Mouse (Mus musculus): Measurements from ENCODE around the gene Dph2. TPM values are rescaled to one million over a fixed set of nuclear protein-coding genes. Genes with fewer than 3 reads are reported as not detected.

Gene Dph2
- polyA plus RNA-seq, 1 experiment from 2014 or later, result 21.8 TPM

GRCm38 (mm10) chr4:117871787-117872186 lies 20.0 kb downstream of the Dph2 start:
- no peaks in the 10 kb centered on the region for H3K27me3 ChIP-seq (replicated peaks)
- ATAC-seq (ENCODE audit: low FRiP score), result no peak; the same call in 1 of the 2 replicates
- no peak overlapping the region for H3K27ac ChIP-seq (replicated peaks)
- H3K9ac ChIP-seq (replicated peaks), result no peak overlapping the region
- peaks cover 21% of the 10 kb centered on the region for H3K4me1 ChIP-seq
- H3K36me3 ChIP-seq, result peaks cover 36% of the 10 kb centered on the region
- H3K4me3 ChIP-seq (replicated peaks), result no peak overlapping the region
- no peak overlapping the region for H3K4me2 ChIP-seq
- no peaks in the 10 kb centered on the region for H3K9me3 ChIP-seq (replicated peaks)
- WGBS, result 75% methylated on average over 7 of the region's 7 CpGs

- no peak overlapping the region for H3K4me2 ChIP-seq
- 71% methylated on average over 1 of the region's 1 CpGs for WGBS
- H3K27me3 ChIP-seq (replicated peaks), result no peaks in the 10 kb centered on the region
- no peak overlapping the region for H3K9ac ChIP-seq (replicated peaks)
- H3K4me1 ChIP-seq, result peaks cover 31% of the 10 kb centered on the region
- H3K27ac ChIP-seq (replicated peaks), result no peak overlapping the region
- no peak for ATAC-seq (ENCODE audit: low FRiP score)
- no peak overlapping the region for H3K4me3 ChIP-seq (replicated peaks)
- H3K9me3 ChIP-seq (replicated peaks), result no peaks in the 10 kb centered on the region
- H3K36me3 ChIP-seq, result peaks cover 23% of the 10 kb centered on the region
Measured at GRCm38 (mm10) chr4:117870437-117870836, 21.4 kb downstream of the Dph2 start.

- H3K9ac ChIP-seq (replicated peaks), result no peak overlapping the region
- H3K36me3 ChIP-seq, result peaks cover 12% of the 10 kb centered on the region; the same call in 1 of the 2 replicates
- H3K27ac ChIP-seq (replicated peaks), result no peak overlapping the region
- no peaks in the 10 kb centered on the region for H3K9me3 ChIP-seq (replicated peaks)
- no peak overlapping the region for H3K4me2 ChIP-seq
- peaks cover 32% of the 10 kb centered on the region for H3K4me1 ChIP-seq
- no peak for ATAC-seq (ENCODE audit: low FRiP score)
- WGBS, result 74% methylated on average over 9 of the region's 9 CpGs
- H3K27me3 ChIP-seq (replicated peaks), result no peaks in the 10 kb centered on the region
- no peak overlapping the region for H3K4me3 ChIP-seq (replicated peaks)
Measured at GRCm38 (mm10) chr4:117869317-117869716, 22.5 kb downstream of the Dph2 start.

GRCm38 (mm10) chr4:117867823-117868222 lies 24.0 kb downstream of the Dph2 start:
- H3K4me1 ChIP-seq, result peaks cover 35% of the 10 kb centered on the region
- 19% methylated on average over 24 of the region's 24 CpGs for WGBS

GRCm38 (mm10) chr4:117867000-117867399 lies 24.8 kb downstream of the Dph2 start:
- no peak overlapping the region for H3K4me2 ChIP-seq
- no peaks in the 10 kb centered on the region for H3K36me3 ChIP-seq
- H3K4me3 ChIP-seq (replicated peaks), result no peak overlapping the region
- WGBS, result 80% methylated on average over 6 of the region's 6 CpGs
- no peak overlapping the region for H3K9ac ChIP-seq (replicated peaks)
- ATAC-seq (ENCODE audit: low FRiP score), result no peak
- H3K9me3 ChIP-seq (replicated peaks), result no peaks in the 10 kb centered on the region
- H3K27me3 ChIP-seq (replicated peaks), result no peaks in the 10 kb centered on the region
- peaks cover 33% of the 10 kb centered on the region for H3K4me1 ChIP-seq
- no peak overlapping the region for H3K27ac ChIP-seq (replicated peaks)

More at GRCm38 (mm10) chr4:117867823-117868222, 24.0 kb downstream of the Dph2 start:
- no peak overlapping the region for H3K27ac ChIP-seq (replicated peaks)
- H3K9me3 ChIP-seq (replicated peaks), result no peaks in the 10 kb centered on the region
- ATAC-seq (ENCODE audit: low FRiP score), result no peak
- H3K27me3 ChIP-seq (replicated peaks), result no peaks in the 10 kb centered on the region
- 0 out of 2 replicates have a peak, but pooled peaks cover 3% of the 10 kb centered on the region for H3K36me3 ChIP-seq
- no peak overlapping the region for H3K9ac ChIP-seq (replicated peaks)
- 0 out of 2 replicates have a peak overlapping the region, but pooled peaks have one; percentile 19 for H3K4me2 ChIP-seq
- no peak overlapping the region for H3K4me3 ChIP-seq (replicated peaks)

- no peak overlapping the region for H3K4me2 ChIP-seq
- H3K9me3 ChIP-seq (replicated peaks), result no peaks in the 10 kb centered on the region
- H3K9ac ChIP-seq (replicated peaks), result no peak overlapping the region
- 62% methylated on average over 9 of the region's 9 CpGs for WGBS
- H3K27me3 ChIP-seq (replicated peaks), result no peaks in the 10 kb centered on the region
- no peaks in the 10 kb centered on the region for H3K36me3 ChIP-seq
- peaks cover 33% of the 10 kb centered on the region for H3K4me1 ChIP-seq
- H3K27ac ChIP-seq (replicated peaks), result peak overlapping the region; percentile 45; the same call in 1 of the 2 replicates
- no peak overlapping the region for H3K4me3 ChIP-seq (replicated peaks)
- no peak for ATAC-seq (ENCODE audit: low FRiP score)
Measured at GRCm38 (mm10) chr4:117866083-117866482, 25.7 kb downstream of the Dph2 start.

GRCm38 (mm10) chr4:117862823-117863222 lies 29.0 kb downstream of the Dph2 start:
- no peaks in the 10 kb centered on the region for H3K36me3 ChIP-seq
- H3K4me3 ChIP-seq (replicated peaks), result no peak overlapping the region
- H3K9ac ChIP-seq (replicated peaks), result no peak overlapping the region
- no peaks in the 10 kb centered on the region for H3K9me3 ChIP-seq (replicated peaks)
- H3K4me1 ChIP-seq, result peaks cover 27% of the 10 kb centered on the region; the same call in 1 of the 2 replicates
- H3K27me3 ChIP-seq (replicated peaks), result no peaks in the 10 kb centered on the region
- 31% methylated on average over 4 of the region's 4 CpGs for WGBS
- ATAC-seq (ENCODE audit: low FRiP score), result peak; percentile 53
- no peak overlapping the region for H3K4me2 ChIP-seq
- no peak overlapping the region for H3K27ac ChIP-seq (replicated peaks)

- ATAC-seq (ENCODE audit: low FRiP score), result no peak
- WGBS, result 83% methylated on average over 9 of the region's 9 CpGs
- H3K27ac ChIP-seq (replicated peaks), result no peak overlapping the region
Measured at GRCm38 (mm10) chr4:117860570-117860969, 31.3 kb downstream of the Dph2 start.

GRCm38 (mm10) chr4:117858794-117859193 lies 33.0 kb downstream of the Dph2 start:
- Histone ChIP-seq H3K36me3 (no peaks in the 10 kb centered on the region), H3K4me1 (peaks cover 12% of the 10 kb centered on the region; the same call in 1 of the 2 replicates), H3K27ac (replicated peaks) (no peak overlapping the region), H3K4me2 (no peak overlapping the region), H3K9ac (replicated peaks) (no peak overlapping the region), H3K9me3 (replicated peaks) (no peaks in the 10 kb centered on the region), H3K4me3 (replicated peaks) (no peak overlapping the region), H3K27me3 (replicated peaks) (no peaks in the 10 kb centered on the region)
- no peak for ATAC-seq (ENCODE audit: low FRiP score)
- WGBS, result 36% methylated on average over 3 of the region's 3 CpGs

More at GRCm38 (mm10) chr4:117860570-117860969, 31.3 kb downstream of the Dph2 start:
- Histone ChIP-seq H3K9me3 (replicated peaks) (no peaks in the 10 kb centered on the region), H3K4me3 (replicated peaks) (no peak overlapping the region), H3K27me3 (replicated peaks) (no peaks in the 10 kb centered on the region), H3K4me2 (no peak overlapping the region), H3K4me1 (peaks cover 14% of the 10 kb centered on the region; the same call in 1 of the 2 replicates), H3K9ac (replicated peaks) (no peak overlapping the region), H3K36me3 (no peaks in the 10 kb centered on the region)

GRCm38 (mm10) chr4:117855146-117855545 lies 36.7 kb downstream of the Dph2 start:
- Histone ChIP-seq H3K27me3 (replicated peaks) (no peaks in the 10 kb centered on the region), H3K4me3 (replicated peaks) (no peak overlapping the region), H3K4me2 (no peak overlapping the region), H3K4me1 (peaks cover 14% of the 10 kb centered on the region; the same call in 1 of the 2 replicates), H3K9ac (replicated peaks) (no peak overlapping the region), H3K9me3 (replicated peaks) (no peaks in the 10 kb centered on the region), H3K27ac (replicated peaks) (peak overlapping the region; percentile 73), H3K36me3 (no peaks in the 10 kb centered on the region)
- 63% methylated on average over 9 of the region's 9 CpGs for WGBS
- ATAC-seq (ENCODE audit: low FRiP score), result peak; percentile 46; the same call in 1 of the 2 replicates

- H3K27me3 ChIP-seq (replicated peaks), result no peaks in the 10 kb centered on the region
- no peaks in the 10 kb centered on the region for H3K9me3 ChIP-seq (replicated peaks)
- H3K4me2 ChIP-seq, result no peak overlapping the region
- ATAC-seq (ENCODE audit: low FRiP score), result no peak
- WGBS, result 88% methylated on average over 10 of the region's 10 CpGs
- no peak overlapping the region for H3K27ac ChIP-seq (replicated peaks)
- peaks cover 23% of the 10 kb centered on the region for H3K4me1 ChIP-seq
- H3K36me3 ChIP-seq, result no peaks in the 10 kb centered on the region
- H3K4me3 ChIP-seq (replicated peaks), result no peak overlapping the region
- no peak overlapping the region for H3K9ac ChIP-seq (replicated peaks)
Measured at GRCm38 (mm10) chr4:117852152-117852868, 39.5 kb downstream of the Dph2 start.

GRCm38 (mm10) chr4:117850871-117851270 lies 41.0 kb downstream of the Dph2 start:
- ATAC-seq (ENCODE audit: low FRiP score), result no peak
- 81% methylated on average over 7 of the region's 7 CpGs for WGBS

More at GRCm38 (mm10) chr4:117850871-117851270, 41.0 kb downstream of the Dph2 start:
- H3K27ac ChIP-seq (replicated peaks), result no peak overlapping the region
- H3K27me3 ChIP-seq (replicated peaks), result no peaks in the 10 kb centered on the region
- peaks cover 3% of the 10 kb centered on the region for H3K36me3 ChIP-seq
- H3K4me3 ChIP-seq (replicated peaks), result no peak overlapping the region
- peaks cover 32% of the 10 kb centered on the region for H3K4me1 ChIP-seq
- no peaks in the 10 kb centered on the region for H3K9me3 ChIP-seq (replicated peaks)
- H3K4me2 ChIP-seq, result peak overlapping the region; percentile 2; the same call in 1 of the 2 replicates
- no peak overlapping the region for H3K9ac ChIP-seq (replicated peaks)
